Mouse (Mus musculus): Measurements from ENCODE around the gene Tmem8.
"Not testable (repeated sequence)": the region's sequence is repeated elsewhere in the genome, so short reads cannot be mapped to it uniquely, and the experiment has no call there.

Gene Tmem8

GRCm38 (mm10) chr17:26113181-26113948, at the start of gene Tmem8:
Gene Tmem8, plus strand, starts transcription at chr17:26113299.
- peak; percentile 47 for DNase-seq

GRCm38 (mm10) chr17:26064916-26065315, 48.2 kb upstream of the Tmem8 start:
- DNase-seq = no peak

- DNase-seq = no peak
Observed at GRCm38 (mm10) chr17:26066488-26067020, 46.5 kb upstream of the Tmem8 start.

- no peak for DNase-seq
Observed at GRCm38 (mm10) chr17:26068024-26068830, 44.9 kb upstream of the Tmem8 start.

- DNase-seq = peak; percentile 79
Observed at GRCm38 (mm10) chr17:26068831-26069739, 44.0 kb upstream of the Tmem8 start, which contains the start of gene Rab11fip3. Gene Rab11fip3, minus strand, starts transcription at chr17:26069555.

GRCm38 (mm10) chr17:26070136-26070535, 43.0 kb upstream of the Tmem8 start:
- DNase-seq = no peak

GRCm38 (mm10) chr17:26075246-26075645, 37.9 kb upstream of the Tmem8 start:
- DNase-seq = peak; percentile 51

- DNase-seq = peak; percentile 38
Observed at GRCm38 (mm10) chr17:26078851-26079250, 34.2 kb upstream of the Tmem8 start.

GRCm38 (mm10) chr17:26080867-26081266, 32.2 kb upstream of the Tmem8 start:
- DNase-seq = no peak

- DNase-seq = no peak
Observed at GRCm38 (mm10) chr17:26087059-26087564, 26.0 kb upstream of the Tmem8 start.

- peak; percentile 91 for DNase-seq
Observed at GRCm38 (mm10) chr17:26089905-26090632, 23.0 kb upstream of the Tmem8 start, which contains the start of gene Decr2. Gene Decr2, minus strand, starts transcription at chr17:26090337.

- DNase-seq = no peak
Observed at GRCm38 (mm10) chr17:26094531-26095110, 18.5 kb upstream of the Tmem8 start.

GRCm38 (mm10) chr17:26095121-26095740, 17.9 kb upstream of the Tmem8 start, which contains the start of gene Nme4:
Gene Nme4, minus strand, starts transcription at chr17:26095602.
- peak; percentile 59 for DNase-seq

GRCm38 (mm10) chr17:26098461-26098860, 14.6 kb upstream of the Tmem8 start:
- no peak for DNase-seq

GRCm38 (mm10) chr17:26099316-26099715, 13.8 kb upstream of the Tmem8 start:
- not testable (repeated sequence) for DNase-seq

- no peak for DNase-seq
Observed at GRCm38 (mm10) chr17:26100166-26100565, 12.9 kb upstream of the Tmem8 start.

- no peak for DNase-seq
Observed at GRCm38 (mm10) chr17:26101478-26101877, 11.6 kb upstream of the Tmem8 start.

GRCm38 (mm10) chr17:26105619-26106018, 7.5 kb upstream of the Tmem8 start:
- DNase-seq = no peak

- DNase-seq = no peak
Observed at GRCm38 (mm10) chr17:26110156-26110555, 2.9 kb upstream of the Tmem8 start.

- no peak for DNase-seq
Observed at GRCm38 (mm10) chr17:26111024-26111423, 2.1 kb upstream of the Tmem8 start.

GRCm38 (mm10) chr17:26111722-26112121, 1.4 kb upstream of the Tmem8 start:
- no peak for DNase-seq
